Mouse (Mus musculus): ENCODE results near the gene Rala.

The Rala gene

GRCm38 (mm10) chr13:17891545-17891944, 52.5 kb downstream of the Rala start:
- in situ Hi-C loops (cut with MboI, MseI), result no loop called here

- in situ Hi-C loops (cut with MboI, MseI), result no loop called here
Observed at GRCm38 (mm10) chr13:17884211-17884610, 59.8 kb downstream of the Rala start.

- in situ Hi-C loops (cut with MboI, MseI), result no loop called here
Observed at GRCm38 (mm10) chr13:17879061-17879460, 65.0 kb downstream of the Rala start.

GRCm38 (mm10) chr13:17866741-17867140, 77.3 kb downstream of the Rala start:
- in situ Hi-C loops (cut with MboI, MseI), result no loop called here

- in situ Hi-C loops (cut with MboI, MseI), result no loop called here
Observed at GRCm38 (mm10) chr13:17860536-17860935, 83.5 kb downstream of the Rala start.

- in situ Hi-C loops (cut with MboI, MseI), result no loop called here
Observed at GRCm38 (mm10) chr13:17859365-17860033, 84.5 kb downstream of the Rala start.

GRCm38 (mm10) chr13:17857046-17857445, 87.0 kb downstream of the Rala start:
- in situ Hi-C loops (cut with MboI, MseI), result no loop called here

GRCm38 (mm10) chr13:17855492-17856138, 88.4 kb downstream of the Rala start:
- in situ Hi-C loops (cut with MboI, MseI), result no loop called here

- in situ Hi-C loops (cut with MboI, MseI), result no loop called here
Observed at GRCm38 (mm10) chr13:17854755-17855154, 89.3 kb downstream of the Rala start.

- in situ Hi-C loops (cut with MboI, MseI), result no loop called here
Observed at GRCm38 (mm10) chr13:17843336-17843735, 100.7 kb downstream of the Rala start.

- in situ Hi-C loops (cut with MboI, MseI), result no loop called here
Observed at GRCm38 (mm10) chr13:17842756-17843155, 101.3 kb downstream of the Rala start.

- in situ Hi-C loops (cut with MboI, MseI), result no loop called here
Observed at GRCm38 (mm10) chr13:17839137-17839536, 104.9 kb downstream of the Rala start.

- in situ Hi-C loops (cut with MboI, MseI), result no loop called here
Observed at GRCm38 (mm10) chr13:17838484-17838851, 105.6 kb downstream of the Rala start.

GRCm38 (mm10) chr13:17837610-17838483, 106.2 kb downstream of the Rala start:
- in situ Hi-C loops (cut with MboI, MseI), result no loop called here

- in situ Hi-C loops (cut with MboI, MseI), result no loop called here
Observed at GRCm38 (mm10) chr13:17836808-17837207, 107.2 kb downstream of the Rala start.

GRCm38 (mm10) chr13:17832940-17833339, 111.1 kb downstream of the Rala start:
- in situ Hi-C loops (cut with MboI, MseI), result loop anchor here (5.0 kb wide), 1 partner anchor 149 kb away; no protein-coding TSS in a partner anchor
